Mouse (Mus musculus) liver, embryonic 14.5 days (tissue): ENCODE results near the gene Gpatch2.

Source experiments
- CTCF ChIP-seq: IDR thresholded peaks from 2 replicates; pipeline ENCODE4 v1.5.1; 2016; ENCODE audit warnings: antibody characterized with exemption, low read depth, control low read depth
- EP300 ChIP-seq: IDR thresholded peaks from 2 replicates; pipeline ENCODE4 v1.6.1; 2016; ENCODE audit warnings: antibody characterized with exemption, low read depth

- no peak for TF ChIP-seq EP300
- no peak for TF ChIP-seq CTCF
Observed at GRCm38 (mm10) chr1:187286411-187286810, 71.1 kb downstream of the Gpatch2 start.
